Mouse (Mus musculus) stomach, postnatal 0 days (tissue): ENCODE data around the gene Ttyh2. TPM values are rescaled to one million over a fixed set of nuclear protein-coding genes. Genes with fewer than 3 reads are reported as not detected.

Experiments used
- ATAC-seq: fragments of 200-750 bp; cut with Nextera tagmentation; 2 replicates; pipeline ENCODE4 v1.8.0; 2017; ENCODE audit not compliant: low FRiP score, low TSS enrichment
- DNase-seq: peaks from one replicate; pipeline ENCODE4 v3.0.0-alpha.2; 2016; ENCODE audit warnings: low spot score
- H3K27ac ChIP-seq: fragments of 300-500 bp; sonication (generic); replicated peaks from 2 replicates; pipeline ENCODE4 v1.5.1; 2014; ENCODE audit warnings: mild to moderate bottlenecking, control low read depth
- H3K27me3 ChIP-seq: fragments of 300-500 bp; sonication (generic); 2 replicates; pipeline ENCODE4 v1.6.1; 2014; ENCODE audit warnings: low read length; ENCODE audit not compliant: control insufficient read depth, insufficient read depth
- H3K36me3 ChIP-seq: fragments of 300-500 bp; sonication (generic); 2 replicates; pipeline ENCODE4 v1.6.1; 2014; ENCODE audit warnings: low read length, mixed read lengths; ENCODE audit not compliant: control insufficient read depth, insufficient read depth
- H3K4me1 ChIP-seq: fragments of 300-500 bp; sonication (generic); replicated peaks from 2 replicates; pipeline ENCODE4 v1.6.1; 2014; ENCODE audit warnings: antibody characterized with exemption; ENCODE audit not compliant: control insufficient read depth, insufficient read depth
- H3K4me2 ChIP-seq: fragments of 300-500 bp; sonication (generic); replicated peaks from 2 replicates; pipeline ENCODE4 v1.6.1; 2014; ENCODE audit warnings: low read depth, mild to moderate bottlenecking, control low read depth, moderate library complexity
- H3K4me3 ChIP-seq: fragments of 300-500 bp; sonication (generic); 2 replicates; pipeline ENCODE4 v1.5.1; 2014; ENCODE audit warnings: low read depth, low read length, control low read depth
- H3K9ac ChIP-seq: fragments of 300-500 bp; sonication (generic); 2 replicates; pipeline ENCODE4 v1.6.1; 2014; ENCODE audit warnings: mild to moderate bottlenecking, low read length, control low read depth, mixed read lengths
- H3K9me3 ChIP-seq: fragments of 300-500 bp; sonication (generic); 2 replicates; pipeline ENCODE4 v1.6.1; 2016; ENCODE audit warnings: low read length; ENCODE audit not compliant: control insufficient read depth
- CTCF ChIP-seq: IDR thresholded peaks from 2 replicates; pipeline ENCODE4 v1.5.1; 2016; ENCODE audit warnings: antibody characterized with exemption, low read depth, mild to moderate bottlenecking, moderate library complexity
- EP300 ChIP-seq: optimal IDR thresholded peaks from 2 replicates; pipeline ENCODE3; 2016; ENCODE audit warnings: antibody characterized with exemption
- WGBS: fragments of 180-500 bp; shearing (Covaris S2); extraction: QIAGEN DNeasy Blood & Tissue Kit; methylation state at CpG from one replicate; pipeline ENCODE4 v1.1.7; 2014; 5-methylcytosine and 5-hydroxymethylcytosine counted together
- polyA plus RNA-seq: library from polyadenylated mRNA; unstranded; fragments of >200 nt; fragmentation: Nextera tagmentation; extraction: Ambion mirVana; gene quantifications from 2 replicates; pipeline ENCODE4 v1.2.1, GENCODE M21; 2015

Gene Ttyh2
- polyA plus RNA-seq, 1 experiment from 2014 or later = 12.5 TPM

DNA sequence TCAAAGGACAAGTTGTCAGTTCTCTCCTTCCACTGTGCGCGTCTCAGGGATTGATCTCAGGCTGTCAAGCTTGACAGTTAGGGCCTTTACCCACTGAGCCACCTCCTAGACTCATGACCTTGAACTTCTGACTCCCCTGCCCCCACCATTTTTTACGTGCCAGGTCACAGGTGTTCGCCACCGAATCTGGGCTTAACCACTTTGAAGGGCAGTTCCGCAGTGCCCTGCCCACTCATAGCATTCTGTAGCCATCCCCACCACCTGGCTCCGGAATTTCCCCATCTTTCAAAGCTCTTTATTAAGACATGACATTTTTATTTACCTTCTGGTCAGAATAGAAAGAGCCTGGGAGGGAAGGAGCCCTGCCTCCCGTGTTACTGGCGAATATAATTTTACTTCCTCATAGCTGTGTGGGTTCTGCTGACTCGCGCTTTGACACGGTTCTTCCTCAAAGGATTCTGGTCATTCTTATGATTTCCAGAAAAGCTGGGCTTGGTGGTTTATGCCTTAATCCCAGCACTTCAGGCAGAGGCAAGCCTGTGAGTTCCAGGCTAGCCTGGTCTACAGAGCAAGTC is 72.4 kb downstream of the Ttyh2 start:
- TF ChIP-seq EP300 (no peak), CTCF (no peak)

DNA sequence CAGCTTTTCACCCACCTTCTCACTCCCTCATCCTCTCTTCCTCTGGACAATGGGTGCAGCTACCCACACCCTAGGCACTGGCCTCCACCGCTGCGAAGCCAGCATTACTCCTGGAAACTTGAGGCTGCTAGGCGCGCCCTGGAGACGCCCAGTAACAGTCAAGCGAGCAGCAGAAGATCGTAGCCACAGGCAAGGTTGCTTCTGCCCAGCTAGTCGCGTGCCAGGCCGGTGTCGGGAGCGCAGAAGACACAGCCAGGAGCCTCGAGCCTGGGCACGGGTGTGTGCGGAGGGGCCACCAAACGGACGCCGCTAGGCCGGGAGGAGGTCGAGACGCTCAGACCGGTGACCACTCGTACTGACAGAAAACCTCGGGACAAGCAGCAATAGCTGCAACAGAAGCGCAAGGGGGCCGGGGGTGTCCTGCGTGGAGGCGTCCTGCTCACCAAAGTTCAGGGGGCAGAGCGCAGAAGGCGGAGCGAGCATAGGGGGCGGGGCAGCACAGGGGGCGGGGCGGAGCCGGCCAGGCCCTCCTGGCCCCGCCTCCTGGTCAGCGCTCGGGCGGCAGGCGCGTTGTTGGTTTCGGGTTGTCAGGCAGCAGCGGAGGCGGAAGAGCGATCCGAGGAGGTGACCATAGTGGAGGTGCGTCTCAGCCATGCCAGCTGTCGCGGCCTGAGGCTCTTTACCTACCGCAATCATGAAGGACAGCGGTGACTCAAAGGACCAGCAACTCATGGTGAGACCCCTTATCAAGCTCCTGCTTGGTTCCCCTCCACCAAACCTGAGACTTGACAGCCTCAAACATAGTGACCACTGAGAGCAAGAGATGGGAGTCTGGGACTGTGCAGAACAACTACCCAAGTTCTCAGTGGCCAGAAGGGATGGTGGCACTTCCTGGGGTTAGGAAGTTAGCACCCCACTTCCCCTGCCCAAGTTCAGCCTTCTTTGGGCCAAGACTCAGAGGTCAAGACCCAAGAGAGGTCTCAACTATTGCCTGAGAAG is 89.9 kb downstream of the Ttyh2 start, which contains the start of gene Kif19a:
TSS of gene Kif19a (plus strand) at position 569 of the 999 bp plus-strand sequence.
- no peaks in the 10 kb centered on the region for H3K36me3 ChIP-seq
- peak within 1 kb of the TSS; percentile 45 for H3K4me3 ChIP-seq
- no peaks in the 10 kb centered on the region for H3K27me3 ChIP-seq
- WGBS = 3% methylated on average over 48 of the region's 51 CpGs
- H3K4me1 ChIP-seq = no peaks in the 10 kb centered on the region
- no peak within 1 kb of the TSS for H3K27ac ChIP-seq
- peak; percentile 86 for DNase-seq
- peak; percentile 86 for ATAC-seq
- peak; percentile 5; the same call in 1 of the 2 replicates for TF ChIP-seq CTCF
- no peak for TF ChIP-seq EP300
- no peaks in the 10 kb centered on the region for H3K9me3 ChIP-seq
- peak within 1 kb of the TSS; percentile 70 for H3K4me2 ChIP-seq
- H3K9ac ChIP-seq = peak within 1 kb of the TSS; percentile 28

More for the DNA sequence above, 72.4 kb downstream of the Ttyh2 start:
- DNase-seq = peak; percentile 42
- ATAC-seq = peak; percentile 43; the same call in 1 of the 2 replicates
- H3K9me3 ChIP-seq = no peaks in the 10 kb centered on the region
- no peak overlapping the region for H3K9ac ChIP-seq
- no peak overlapping the region for H3K4me3 ChIP-seq
- 34% methylated on average over 12 of the region's 12 CpGs for WGBS
- no peaks in the 10 kb centered on the region for H3K4me1 ChIP-seq
- no peak overlapping the region for H3K27ac ChIP-seq
- no peaks in the 10 kb centered on the region for H3K27me3 ChIP-seq
- H3K4me2 ChIP-seq = no peak overlapping the region
- H3K36me3 ChIP-seq = no peaks in the 10 kb centered on the region

DNA sequence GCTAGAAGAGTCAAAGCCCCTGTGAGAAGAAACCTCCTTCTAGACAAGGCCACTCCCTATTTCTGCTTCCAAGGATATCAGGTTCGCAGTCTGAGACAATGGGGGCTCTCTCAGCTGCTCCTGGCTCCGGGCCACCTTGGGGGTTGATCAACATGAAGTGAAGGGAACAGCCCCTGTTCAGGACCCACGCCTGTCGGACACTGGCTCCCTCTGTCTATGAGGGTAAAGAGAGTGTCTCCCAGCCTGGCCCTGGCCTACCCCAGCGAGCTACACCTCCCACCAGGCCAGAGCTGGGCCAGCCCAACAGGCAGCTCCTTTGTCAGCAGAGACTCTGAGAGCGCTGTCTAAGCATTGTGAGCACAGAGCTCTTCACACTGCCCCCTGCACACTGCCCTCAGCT is 94.7 kb downstream of the Ttyh2 start:
- Histone ChIP-seq H3K9ac (no peak overlapping the region), H3K36me3 (no peaks in the 10 kb centered on the region), H3K9me3 (no peaks in the 10 kb centered on the region), H3K4me2 (no peak overlapping the region), H3K4me3 (no peak overlapping the region), H3K27ac (no peak overlapping the region), H3K4me1 (no peaks in the 10 kb centered on the region), H3K27me3 (no peaks in the 10 kb centered on the region)
- TF ChIP-seq CTCF (no peak), EP300 (no peak)
- DNase-seq = no peak
- WGBS = 43% methylated on average over 6 of the region's 6 CpGs
- ATAC-seq = no peak

Other genes starting within 250 kb of the Ttyh2 start
- 1,058 and 1,265 TPM in 2 replicates for gene Rpl38, start 6.9 kb upstream of the Ttyh2 start, polyA plus RNA-seq
- 0.35 and 0.36 TPM in 2 replicates for gene Dnaic2, start 52.0 kb downstream of the Ttyh2 start, polyA plus RNA-seq
- gene Kif19a, start 90.0 kb downstream of the Ttyh2 start, polyA plus RNA-seq = 0.35 and 0.58 TPM in 2 replicates
- gene Btbd17, start 120.5 kb downstream of the Ttyh2 start, polyA plus RNA-seq = 0.44 and 0.74 TPM in 2 replicates
- gene Gpr142, start 123.5 kb downstream of the Ttyh2 start, polyA plus RNA-seq = 0.08 TPM in 1 of 2 replicates, not detected in the other
- 10.8 and 11.2 TPM in 2 replicates for gene Gprc5c, start 175.7 kb downstream of the Ttyh2 start, polyA plus RNA-seq
- gene Cd300a, start 214.6 kb downstream of the Ttyh2 start, polyA plus RNA-seq = 1.5 and 2.1 TPM in 2 replicates